Mouse (Mus musculus): Measurements from ENCODE around the gene Cbx8. TPM values are rescaled to one million over a fixed set of nuclear protein-coding genes. Genes with fewer than 3 reads are reported as not detected.

Cbx8 gene
- polyA plus RNA-seq, 1 experiment, result 0.20 TPM

- Histone ChIP-seq H3K4me3 (replicated peaks) (no peak overlapping the region), H3K36me3 (ENCODE audit: control insufficient read depth) (peaks cover 18% of the 10 kb centered on the region), H3K4me1 (ENCODE audit: control insufficient read depth) (peaks cover 21% of the 10 kb centered on the region), H3K9me3 (ENCODE audit: control insufficient read depth, low read length) (no peaks in the 10 kb centered on the region), H3K27me3 (ENCODE audit: control insufficient read depth) (peaks cover 35% of the 10 kb centered on the region)
- no peak for TF ChIP-seq GATA1 (IDR thresholded peaks at IDR 0.05; ENCODE audit: low read length)
- TF ChIP-seq TAL1 (IDR thresholded peaks at IDR 0.05; ENCODE audit: low read length), result no peak
Observed at GRCm38 (mm10) chr11:119080461-119081147, 39.8 kb upstream of the Cbx8 start.

GRCm38 (mm10) chr11:119079445-119079837 is 38.7 kb upstream of the Cbx8 start:
- H3K4me1 ChIP-seq (ENCODE audit: control insufficient read depth), result peaks cover 16% of the 10 kb centered on the region
- peaks cover 18% of the 10 kb centered on the region for H3K36me3 ChIP-seq (ENCODE audit: control insufficient read depth)
- TF ChIP-seq GATA1 (IDR thresholded peaks at IDR 0.05; ENCODE audit: low read length), result no peak
- no peak for TF ChIP-seq TAL1 (IDR thresholded peaks at IDR 0.05; ENCODE audit: low read length)
- no peaks in the 10 kb centered on the region for H3K9me3 ChIP-seq (ENCODE audit: control insufficient read depth, low read length)
- peaks cover 24% of the 10 kb centered on the region for H3K27me3 ChIP-seq (ENCODE audit: control insufficient read depth)
- H3K4me3 ChIP-seq (replicated peaks), result no peak overlapping the region

GRCm38 (mm10) chr11:119078691-119079444 is 38.1 kb upstream of the Cbx8 start:
- H3K9me3 ChIP-seq (ENCODE audit: control insufficient read depth, low read length), result no peaks in the 10 kb centered on the region
- H3K27me3 ChIP-seq (ENCODE audit: control insufficient read depth), result peaks cover 21% of the 10 kb centered on the region
- peaks cover 18% of the 10 kb centered on the region for H3K36me3 ChIP-seq (ENCODE audit: control insufficient read depth)
- H3K4me3 ChIP-seq (replicated peaks), result no peak overlapping the region
- H3K4me1 ChIP-seq (ENCODE audit: control insufficient read depth), result peaks cover 10% of the 10 kb centered on the region
- TF ChIP-seq GATA1 (IDR thresholded peaks at IDR 0.05; ENCODE audit: low read length) (no peak), TAL1 (IDR thresholded peaks at IDR 0.05; ENCODE audit: low read length) (no peak)

- no peak overlapping the region for H3K4me3 ChIP-seq (replicated peaks)
- H3K9me3 ChIP-seq (ENCODE audit: control insufficient read depth, low read length), result no peaks in the 10 kb centered on the region
- TF ChIP-seq TAL1 (IDR thresholded peaks at IDR 0.05; ENCODE audit: low read length), result no peak
- no peak for TF ChIP-seq GATA1 (IDR thresholded peaks at IDR 0.05; ENCODE audit: low read length)
- H3K4me1 ChIP-seq (ENCODE audit: control insufficient read depth), result peaks cover 4% of the 10 kb centered on the region
- peaks cover 18% of the 10 kb centered on the region for H3K36me3 ChIP-seq (ENCODE audit: control insufficient read depth)
- H3K27me3 ChIP-seq (ENCODE audit: control insufficient read depth), result peaks cover 16% of the 10 kb centered on the region
Observed at GRCm38 (mm10) chr11:119077755-119078154, 37.0 kb upstream of the Cbx8 start.

- Histone ChIP-seq H3K9me3 (ENCODE audit: control insufficient read depth, low read length) (no peaks in the 10 kb centered on the region), H3K27me3 (ENCODE audit: control insufficient read depth) (peaks cover 17% of the 10 kb centered on the region)
- TF ChIP-seq GATA1 (IDR thresholded peaks at IDR 0.05; ENCODE audit: low read length), result no peak
- no peak for TF ChIP-seq TAL1 (IDR thresholded peaks at IDR 0.05; ENCODE audit: low read length)
Observed at GRCm38 (mm10) chr11:119075805-119076204, 35.0 kb upstream of the Cbx8 start.

GRCm38 (mm10) chr11:119073876-119074433 is 33.2 kb upstream of the Cbx8 start:
- Histone ChIP-seq H3K27me3 (ENCODE audit: control insufficient read depth) (peaks cover 17% of the 10 kb centered on the region), H3K4me3 (replicated peaks) (no peak overlapping the region), H3K4me1 (ENCODE audit: control insufficient read depth) (no peaks in the 10 kb centered on the region), H3K36me3 (ENCODE audit: control insufficient read depth) (no peaks in the 10 kb centered on the region), H3K9me3 (ENCODE audit: control insufficient read depth, low read length) (peaks cover 2% of the 10 kb centered on the region; the same call in 1 of the 2 replicates)
- TF ChIP-seq TAL1 (IDR thresholded peaks at IDR 0.05; ENCODE audit: low read length) (no peak), GATA1 (IDR thresholded peaks at IDR 0.05; ENCODE audit: low read length) (no peak)

More at GRCm38 (mm10) chr11:119075805-119076204, 35.0 kb upstream of the Cbx8 start:
- no peaks in the 10 kb centered on the region for H3K4me1 ChIP-seq (ENCODE audit: control insufficient read depth)
- peaks cover 4% of the 10 kb centered on the region for H3K36me3 ChIP-seq (ENCODE audit: control insufficient read depth)
- no peak overlapping the region for H3K4me3 ChIP-seq (replicated peaks)

- Histone ChIP-seq H3K4me1 (ENCODE audit: control insufficient read depth) (no peaks in the 10 kb centered on the region), H3K9me3 (ENCODE audit: control insufficient read depth, low read length) (peaks cover 2% of the 10 kb centered on the region; the same call in 1 of the 2 replicates), H3K27me3 (ENCODE audit: control insufficient read depth) (peaks cover 17% of the 10 kb centered on the region), H3K4me3 (replicated peaks) (no peak overlapping the region), H3K36me3 (ENCODE audit: control insufficient read depth) (no peaks in the 10 kb centered on the region)
- TF ChIP-seq TAL1 (IDR thresholded peaks at IDR 0.05; ENCODE audit: low read length) (no peak), GATA1 (IDR thresholded peaks at IDR 0.05; ENCODE audit: low read length) (no peak)
Observed at GRCm38 (mm10) chr11:119072986-119073385, 32.2 kb upstream of the Cbx8 start.

GRCm38 (mm10) chr11:119072239-119072638 is 31.5 kb upstream of the Cbx8 start:
- TF ChIP-seq GATA1 (IDR thresholded peaks at IDR 0.05; ENCODE audit: low read length) (no peak), TAL1 (IDR thresholded peaks at IDR 0.05; ENCODE audit: low read length) (no peak)
- H3K27me3 ChIP-seq (ENCODE audit: control insufficient read depth), result peaks cover 17% of the 10 kb centered on the region
- no peak overlapping the region for H3K4me3 ChIP-seq (replicated peaks)
- peaks cover 2% of the 10 kb centered on the region; the same call in 1 of the 2 replicates for H3K9me3 ChIP-seq (ENCODE audit: control insufficient read depth, low read length)
- no peaks in the 10 kb centered on the region for H3K36me3 ChIP-seq (ENCODE audit: control insufficient read depth)
- no peaks in the 10 kb centered on the region for H3K4me1 ChIP-seq (ENCODE audit: control insufficient read depth)

- no peak for TF ChIP-seq TAL1 (IDR thresholded peaks at IDR 0.05; ENCODE audit: low read length)
- TF ChIP-seq GATA1 (IDR thresholded peaks at IDR 0.05; ENCODE audit: low read length), result no peak
- peaks cover 2% of the 10 kb centered on the region; the same call in 1 of the 2 replicates for H3K9me3 ChIP-seq (ENCODE audit: control insufficient read depth, low read length)
- peaks cover 20% of the 10 kb centered on the region for H3K27me3 ChIP-seq (ENCODE audit: control insufficient read depth)
- H3K4me1 ChIP-seq (ENCODE audit: control insufficient read depth), result no peaks in the 10 kb centered on the region
- H3K4me3 ChIP-seq (replicated peaks), result no peak overlapping the region
- H3K36me3 ChIP-seq (ENCODE audit: control insufficient read depth), result no peaks in the 10 kb centered on the region
Observed at GRCm38 (mm10) chr11:119066841-119067240, 26.1 kb upstream of the Cbx8 start.
